Mouse (Mus musculus) MEL (cell line): ENCODE results near the gene Zbtb7b. TPM values are rescaled to one million over a fixed set of nuclear protein-coding genes. Genes with fewer than 3 reads are reported as not detected.

Source experiments
- DNase-seq: peaks from one replicate; pipeline ENCODE4 v3.0.0; 2011; ENCODE audit warnings: low read depth, low spot score
- H3K27ac ChIP-seq: 2 replicates; pipeline ENCODE4 v1.5.1; 2012; ENCODE audit warnings: low read depth, mild to moderate bottlenecking, control low read depth, low read length, moderate library complexity; ENCODE audit not compliant: control insufficient read depth
- H3K27me3 ChIP-seq, 2 experiments: fragments of 150-350 bp in 1 of 2; sonication (generic) in 1 of 2; 2 replicates each; pipeline ENCODE4 v1.6.1; 2012; ENCODE audit warnings: low read length in 2 of 2, mild to moderate bottlenecking in 2 of 2, improper control_type of control experiment in 1 of 2, moderate library complexity in 1 of 2; ENCODE audit not compliant: insufficient read depth in 2 of 2, control insufficient read depth in 1 of 2
- H3K36me3 ChIP-seq, 2 experiments: 2 replicates each; pipeline ENCODE4 v1.6.1; 2012 to 2014; ENCODE audit warnings: low read length in 2 of 2, improper control_type of control experiment in 1 of 2, inconsistent platforms in 1 of 2, mild to moderate bottlenecking in 1 of 2; ENCODE audit not compliant: insufficient read depth in 2 of 2, control insufficient read depth in 1 of 2
- H3K4me1 ChIP-seq, 2 experiments: fragments of 150-350 bp in 1 of 2; sonication (generic) in 1 of 2; 2 replicates each; pipeline ENCODE4 v1.6.1; 2012; ENCODE audit warnings: low read length in 2 of 2, improper control_type of control experiment in 1 of 2, mild to moderate bottlenecking in 1 of 2; ENCODE audit not compliant: insufficient read depth in 2 of 2, control insufficient read depth in 1 of 2
- H3K4me3 ChIP-seq, 2 experiments: fragments of 150-350 bp in 1 of 2; sonication (generic) in 1 of 2; 2 replicates each; pipeline ENCODE4 v1.5.1; 2012; ENCODE audit warnings: low read depth in 2 of 2, low read length in 2 of 2, mild to moderate bottlenecking in 2 of 2, moderate library complexity in 2 of 2, control low read depth in 1 of 2, improper control_type of control experiment in 1 of 2; ENCODE audit not compliant: control insufficient read depth in 1 of 2, insufficient read depth in 1 of 2
- H3K79me2 ChIP-seq: 2 replicates; pipeline ENCODE4 v1.6.1; 2012; ENCODE audit warnings: mild to moderate bottlenecking, low read length, moderate library complexity; ENCODE audit not compliant: control insufficient read depth, poor library complexity, insufficient read depth
- H3K9ac ChIP-seq: 2 replicates; pipeline ENCODE4 v1.6.1; 2012; ENCODE audit warnings: low read depth, mild to moderate bottlenecking, control low read depth, low read length, moderate library complexity; ENCODE audit not compliant: control insufficient read depth, poor library complexity, severe bottlenecking
- H3K9me3 ChIP-seq: fragments of 150-350 bp; sonication (generic); replicated peaks from 2 replicates; pipeline ENCODE4 v1.6.1; 2012; ENCODE audit warnings: mild to moderate bottlenecking, low read length, improper control_type of control experiment, moderate library complexity; ENCODE audit not compliant: insufficient read depth
- BHLHE40 ChIP-seq: IDR thresholded peaks from 2 replicates; pipeline ENCODE4 v1.6.1; 2012; ENCODE audit warnings: low read depth, mild to moderate bottlenecking, inconsistent platforms, low read length, improper control_type of control experiment, borderline replicate concordance
- CHD1 ChIP-seq: IDR thresholded peaks from 2 replicates; pipeline ENCODE4 v1.6.1; 2012; ENCODE audit warnings: low read depth, mild to moderate bottlenecking, inconsistent platforms, low read length, improper control_type of control experiment
- CTCF ChIP-seq, 3 experiments: IDR thresholded peaks in 2 of 3; conservative IDR thresholded peaks in 1 of 3; 2 replicates each; pipeline ENCODE4 v1.5.1; 2011 to 2012; ENCODE audit warnings: low read length in 3 of 3, low read depth in 2 of 3, mild to moderate bottlenecking in 2 of 3, improper control_type of control experiment in 1 of 3, inconsistent platforms in 1 of 3, mixed read lengths in 1 of 3, moderate library complexity in 1 of 3; ENCODE audit not compliant: control insufficient read depth in 1 of 3, insufficient read depth in 1 of 3, poor library complexity in 1 of 3, severe bottlenecking in 1 of 3
- ELF1 ChIP-seq: IDR thresholded peaks from 2 replicates; pipeline ENCODE4 v1.6.1; 2014; ENCODE audit warnings: low read depth, mild to moderate bottlenecking, inconsistent platforms, low read length, improper control_type of control experiment, moderate library complexity
- EP300 ChIP-seq, 2 experiments: IDR thresholded peaks; 2 replicates each; pipeline ENCODE4 v1.6.1; 2011; ENCODE audit warnings: improper control_type of control experiment in 2 of 2, low read length in 2 of 2, low read depth in 1 of 2, mild to moderate bottlenecking in 1 of 2
- GATA1 ChIP-seq: IDR thresholded peaks from 2 replicates; pipeline ENCODE4 v1.6.1; 2011; ENCODE audit warnings: low read depth, low read length, improper control_type of control experiment
- JUND ChIP-seq: IDR thresholded peaks from 2 replicates; pipeline ENCODE4 v1.6.1; 2011; ENCODE audit warnings: low read depth, mild to moderate bottlenecking, improper control_type of control experiment, low read length
- KAT2A ChIP-seq: conservative IDR thresholded peaks from 2 replicates; pipeline ENCODE4 v1.6.1; 2012; ENCODE audit warnings: low read depth, low read length, improper control_type of control experiment, inconsistent platforms
- MAZ ChIP-seq: IDR thresholded peaks from 2 replicates; pipeline ENCODE4 v1.6.1; 2012; ENCODE audit warnings: low read depth, mild to moderate bottlenecking, inconsistent platforms, low read length, improper control_type of control experiment
- MEF2A ChIP-seq: IDR thresholded peaks from 2 replicates; pipeline ENCODE4 v1.6.1; 2014; ENCODE audit warnings: low read depth, mild to moderate bottlenecking, inconsistent platforms, low read length, improper control_type of control experiment; ENCODE audit not compliant: poor library complexity, insufficient replicate concordance, severe bottlenecking; ENCODE audit errors: extremely low read depth
- MXI1 ChIP-seq: IDR thresholded peaks from 2 replicates; pipeline ENCODE4 v1.6.1; 2011; ENCODE audit warnings: mild to moderate bottlenecking, low read depth, low read length, improper control_type of control experiment
- MYB ChIP-seq: IDR thresholded peaks from 2 replicates; pipeline ENCODE4 v1.6.1; 2011; ENCODE audit warnings: mild to moderate bottlenecking, low read depth, low read length, improper control_type of control experiment
- NELFE ChIP-seq: IDR thresholded peaks from 2 replicates; pipeline ENCODE4 v1.6.1; 2011; ENCODE audit warnings: low read depth, low read length, improper control_type of control experiment
- NRF1 ChIP-seq: IDR thresholded peaks from 2 replicates; pipeline ENCODE4 v1.6.1; 2014; ENCODE audit warnings: low read depth, mild to moderate bottlenecking, inconsistent platforms, low read length, improper control_type of control experiment, moderate library complexity; ENCODE audit not compliant: poor library complexity, insufficient read depth, severe bottlenecking
- POLR2A ChIP-seq, 2 experiments: IDR thresholded peaks; 2 replicates each; pipeline ENCODE4 v1.6.1; 2011 to 2012; ENCODE audit warnings: low read length in 2 of 2, mild to moderate bottlenecking in 2 of 2, control low read depth in 1 of 2, improper control_type of control experiment in 1 of 2, low read depth in 1 of 2, moderate library complexity in 1 of 2; ENCODE audit not compliant: control insufficient read depth in 1 of 2, insufficient read depth in 1 of 2, poor library complexity in 1 of 2
- RAD21 ChIP-seq: IDR thresholded peaks from 2 replicates; pipeline ENCODE4 v1.6.1; 2011; ENCODE audit warnings: mild to moderate bottlenecking, low read depth, low read length, improper control_type of control experiment
- RCOR1 ChIP-seq: IDR thresholded peaks from 2 replicates; pipeline ENCODE4 v1.6.1; 2012; ENCODE audit warnings: low read depth, mild to moderate bottlenecking, inconsistent platforms, low read length, improper control_type of control experiment
- SMC3 ChIP-seq: IDR thresholded peaks from 2 replicates; pipeline ENCODE4 v1.6.1; 2011; ENCODE audit warnings: low read depth, low read length, improper control_type of control experiment
- TBP ChIP-seq: IDR thresholded peaks from 2 replicates; pipeline ENCODE4 v1.8.0; 2011; ENCODE audit warnings: low read depth, low read length, improper control_type of control experiment
- TCF12 ChIP-seq: IDR thresholded peaks from 2 replicates; pipeline ENCODE4 v1.6.1; 2014; ENCODE audit warnings: low read depth, mild to moderate bottlenecking, inconsistent platforms, low read length, improper control_type of control experiment, moderate library complexity
- UBTF ChIP-seq: IDR thresholded peaks from 2 replicates; pipeline ENCODE4 v1.6.1; 2012; ENCODE audit warnings: low read depth, mild to moderate bottlenecking, inconsistent platforms, low read length, improper control_type of control experiment, moderate library complexity, borderline replicate concordance; ENCODE audit not compliant: insufficient read depth
- USF1 ChIP-seq: IDR thresholded peaks from 2 replicates; pipeline ENCODE4 v1.6.1; 2014; ENCODE audit warnings: low read depth, mild to moderate bottlenecking, inconsistent platforms, low read length, improper control_type of control experiment, moderate library complexity
- USF2 ChIP-seq, 2 experiments: IDR thresholded peaks; 2 replicates each; pipeline ENCODE4 v1.6.1; 2011 to 2012; ENCODE audit warnings: improper control_type of control experiment in 2 of 2, low read length in 2 of 2, borderline replicate concordance in 1 of 2, inconsistent platforms in 1 of 2, low read depth in 1 of 2, mild to moderate bottlenecking in 1 of 2; ENCODE audit not compliant: insufficient read depth in 1 of 2
- ZMIZ1 ChIP-seq: IDR thresholded peaks from 2 replicates; pipeline ENCODE4 v1.6.1; 2012; ENCODE audit warnings: low read depth, mild to moderate bottlenecking, inconsistent platforms, low read length, improper control_type of control experiment, moderate library complexity
- ZNF384 ChIP-seq: IDR thresholded peaks from 2 replicates; pipeline ENCODE4 v1.6.1; 2012; ENCODE audit warnings: low read depth, mild to moderate bottlenecking, inconsistent platforms, low read length, improper control_type of control experiment
- polyA plus RNA-seq, 2 experiments: library from polyadenylated mRNA; stranded (reverse) in 1 of 2; unstranded in 1 of 2; fragments of >175 nt in 1 of 2; fragments of >200 nt in 1 of 2; gene quantifications; 2 replicates each; pipeline versions ENCODE4 v1.2.1 to v1.2.4; 2012; ENCODE audit warnings: low replicate concordance in 2 of 2, low read depth in 1 of 2; ENCODE audit not compliant: insufficient read length in 2 of 2, insufficient read depth in 1 of 2, missing spikeins in 1 of 2
- total RNA-seq: library from RNA; depleted of rRNA; stranded (reverse); fragments of 300-350 nt; gene quantifications from 2 replicates; pipeline ENCODE4 v1.2.3, GENCODE M21; 2012

Zbtb7b gene
- total and polyA plus RNA-seq, 3 experiments = 8.5 to 20.1 TPM; not detected in 1

- Histone ChIP-seq H3K27ac (no peak overlapping the region), H3K9me3 (no peaks in the 10 kb centered on the region), H3K4me1 (peaks cover 0 to 6% of the 10 kb centered on the region in 2 experiments; a peak in 2 of 4 replicates), H3K27me3 (peaks cover 14 to 19% of the 10 kb centered on the region in 2 experiments), H3K79me2 (no peaks in the 10 kb centered on the region), H3K36me3 (peaks cover 0 to 3% of the 10 kb centered on the region in 2 experiments; a peak in 2 of 4 replicates), H3K4me3 (no peak overlapping the region), H3K9ac (no peak overlapping the region)
- TF ChIP-seq ZMIZ1 (no peak), TCF12 (no peak), USF2 (IDR thresholded peaks at IDR 0.05; ENCODE audit: borderline replicate concordance in 1 of 2, insufficient read depth in 1 of 2, low read depth in 1 of 2, low read length in 2 of 2) (no peak), NRF1 (no peak), GATA1 (no peak), ELF1 (no peak), SMC3 (no peak), RAD21 (no peak), MEF2A (no peak), BHLHE40 (no peak), EP300 (IDR thresholded peaks at IDR 0.05; ENCODE audit: low read depth in 1 of 2, low read length in 2 of 2) (no peak)
- no peak for DNase-seq
These were observed 29.9 kb downstream of the Zbtb7b start for GRCm38 (mm10) chr3:89364631-89365030.

- TF ChIP-seq MXI1 (no peak), GATA1 (no peak), KAT2A (no peak), USF1 (no peak), CHD1 (no peak), ELF1 (no peak), RCOR1 (no peak), NELFE (no peak), MYB (no peak), MAZ (no peak), TBP (no peak), SMC3 (no peak), CTCF (IDR thresholded peaks at IDR 0.05 in 2 of 3, conservative IDR thresholded peaks at IDR 0.05 in 1 of 3; ENCODE audit: control insufficient read depth in 1 of 3, insufficient read depth in 1 of 3, low read depth in 2 of 3, low read length in 3 of 3, poor library complexity in 1 of 3, severe bottlenecking in 1 of 3) (no peak), POLR2A (IDR thresholded peaks at IDR 0.05; ENCODE audit: control insufficient read depth in 1 of 2, insufficient read depth in 1 of 2, low read depth in 1 of 2, low read length in 2 of 2, poor library complexity in 1 of 2) (no peak), ZMIZ1 (no peak), UBTF (no peak), ZNF384 (no peak), JUND (no peak)
- no peaks in the 10 kb centered on the region for H3K79me2 ChIP-seq
- no peak within 1 kb of the TSS for H3K27ac ChIP-seq
- H3K9ac ChIP-seq = no peak within 1 kb of the TSS
- no peak within 1 kb of the TSS for H3K4me3 ChIP-seq
- H3K36me3 ChIP-seq = peaks cover 0 to 5% of the 10 kb centered on the region in 2 experiments; a peak in 2 of 4 replicates
- H3K9me3 ChIP-seq = no peaks in the 10 kb centered on the region
- H3K4me1 ChIP-seq = peaks cover 0 to 13% of the 10 kb centered on the region in 2 experiments; a peak in 2 of 4 replicates
- no peak for DNase-seq
- H3K27me3 ChIP-seq = peaks cover 7 to 8% of the 10 kb centered on the region in 2 experiments
These were observed 32.9 kb downstream of the Zbtb7b start, which contains the start of gene Dcst2 for GRCm38 (mm10) chr3:89361675-89362074. TSS of gene Dcst2 (plus strand) at chr3:89361975.
